Mouse (Mus musculus) testis, adult 2 months (tissue): ENCODE measurements around the gene Lalba.
A peak's percentile ranks its signal among the peaks of the same experiment; 100 is the strongest.

Source experiments
- CTCF ChIP-seq: fragments of 200-500 bp; IDR thresholded peaks from 2 replicates; pipeline ENCODE4 v1.5.1; 2012; ENCODE audit warnings: low read depth, mild to moderate bottlenecking, inconsistent platforms, low read length, moderate library complexity; ENCODE audit not compliant: control insufficient read depth, insufficient read depth, insufficient replicate concordance
- POLR2A ChIP-seq: fragments of 200-500 bp; IDR thresholded peaks from 2 replicates; pipeline ENCODE4 v1.6.1; 2012; ENCODE audit warnings: low read depth, mild to moderate bottlenecking, inconsistent platforms, low read length, moderate library complexity; ENCODE audit not compliant: control insufficient read depth

DNA sequence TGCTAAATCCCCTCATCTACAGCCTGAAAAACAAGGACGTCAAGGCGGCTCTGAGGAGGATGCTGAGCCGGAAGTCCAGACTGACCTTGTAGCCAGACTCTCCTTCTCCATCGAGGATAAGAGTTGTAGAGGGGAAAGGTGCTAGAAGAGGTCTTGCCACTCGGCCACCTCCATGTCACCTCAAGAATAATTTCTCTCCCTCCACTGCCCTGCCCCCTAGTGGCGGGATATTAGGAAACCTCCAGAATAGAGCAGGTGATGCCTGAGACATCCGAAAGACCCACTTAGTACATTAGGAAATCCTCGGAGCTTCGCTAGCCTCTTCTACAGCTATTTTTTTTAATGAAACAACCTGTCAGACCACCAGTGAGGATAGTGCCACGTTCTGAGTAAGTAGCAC is 7.1 kb downstream of the Lalba start:
- TF ChIP-seq CTCF (peak; percentile 24; the same call in 1 of the 2 replicates), POLR2A (no peak)
